Mouse (Mus musculus): ENCODE data around the gene Gm5426. TPM values are rescaled to one million over a fixed set of nuclear protein-coding genes. Genes with fewer than 3 reads are reported as not detected.
"Not testable (repeated sequence)": the region's sequence is repeated elsewhere in the genome, so short reads cannot be mapped to it uniquely, and the experiment has no call there.

The Gm5426 gene
- not detected in 2 replicates for total RNA-seq (2021)
- long read RNA-seq: 0 reads

DNA sequence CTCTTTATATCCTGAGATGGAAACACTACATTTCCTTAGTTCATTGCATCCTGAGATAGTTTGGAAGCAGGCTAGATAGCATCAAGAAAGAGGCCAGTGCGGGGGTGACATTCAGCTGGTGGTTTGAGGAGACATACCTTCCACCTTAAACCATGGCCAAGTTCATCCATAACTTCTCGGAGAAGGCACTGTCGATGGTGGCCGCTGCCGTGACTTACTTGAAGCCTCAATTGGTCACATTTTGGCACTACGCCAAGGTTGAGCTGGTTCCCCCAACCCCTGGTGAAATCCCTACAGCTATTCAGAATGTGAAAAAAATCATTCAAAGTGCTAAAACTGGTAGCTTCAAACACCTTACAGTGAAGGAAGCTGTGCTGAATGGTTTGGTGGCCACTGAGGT lies at the start of gene Gm5426:
TSS of gene Gm5426 (plus strand) at position 153 of the 400 bp plus-strand sequence.
- not testable (repeated sequence) for DNase-seq

DNA sequence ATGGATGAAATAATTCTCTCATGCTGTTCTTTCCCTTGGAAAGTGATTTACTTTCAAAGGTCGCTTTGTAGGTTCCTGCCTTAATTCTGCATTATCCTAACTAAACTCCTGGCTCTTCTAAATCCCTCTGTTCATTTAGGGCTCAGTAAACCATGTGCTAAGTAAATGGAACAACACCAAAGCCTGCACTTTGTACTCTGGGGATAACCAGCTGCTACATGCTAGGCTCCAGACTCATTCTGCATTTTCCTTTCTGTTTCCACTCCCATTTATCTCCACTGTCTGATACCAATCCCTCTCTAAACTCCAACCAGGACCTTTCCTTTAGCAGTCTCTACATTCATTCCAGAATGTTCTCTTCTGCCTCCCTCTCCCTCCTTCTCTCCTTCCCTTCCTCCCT lies 46.7 kb upstream of the Gm5426 start:
- DNase-seq: no peak

DNA sequence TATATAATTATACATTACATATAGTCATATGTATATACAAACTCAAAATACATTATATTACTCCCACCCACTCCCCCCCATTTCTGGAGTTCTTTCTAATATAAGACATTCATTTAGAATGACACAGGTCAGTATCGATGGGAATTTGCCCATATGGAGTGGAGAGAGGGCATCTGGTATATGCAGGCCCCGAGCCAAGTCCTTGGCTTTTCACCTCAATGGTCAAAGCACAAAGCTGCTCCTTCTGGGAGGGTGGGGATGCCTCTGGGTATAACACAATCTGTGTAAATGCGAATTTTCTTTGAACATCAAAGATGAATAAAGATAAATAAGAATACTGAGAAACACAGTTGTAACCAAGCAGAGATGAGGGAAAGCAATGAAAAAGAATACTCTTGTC lies 46.0 kb upstream of the Gm5426 start:
- DNase-seq: no peak

DNA sequence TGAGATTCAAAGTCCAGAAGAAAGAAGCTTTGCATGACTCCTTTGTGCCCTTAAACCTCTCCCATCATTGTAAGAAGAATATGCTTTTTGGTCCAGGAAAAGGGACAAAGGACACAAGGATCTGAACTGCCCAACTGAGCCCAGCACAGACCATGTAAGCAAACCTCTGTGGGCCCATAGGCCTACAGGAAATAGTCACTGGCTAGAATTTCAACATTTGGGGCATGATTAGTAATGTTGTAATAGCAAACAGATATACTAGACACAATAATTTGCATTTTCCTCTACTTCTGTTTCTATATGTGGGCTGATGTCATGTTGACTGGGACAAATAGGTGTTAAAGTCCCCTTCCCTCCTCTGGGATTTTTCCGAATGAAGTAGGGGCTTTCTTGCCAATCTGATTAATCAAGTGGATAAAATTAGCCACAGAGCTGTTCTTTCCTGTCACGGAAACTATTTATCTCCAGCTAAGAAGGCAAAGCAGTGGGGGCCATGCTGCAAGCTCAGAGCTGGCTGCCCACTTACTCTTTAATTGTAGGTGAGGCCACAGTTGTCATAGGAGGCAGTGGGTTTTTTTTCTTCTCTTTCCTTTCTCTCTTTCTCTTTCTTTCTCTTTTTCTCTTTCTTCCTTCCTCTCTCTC lies 42.4 kb upstream of the Gm5426 start:
- DNase-seq: no peak

DNA sequence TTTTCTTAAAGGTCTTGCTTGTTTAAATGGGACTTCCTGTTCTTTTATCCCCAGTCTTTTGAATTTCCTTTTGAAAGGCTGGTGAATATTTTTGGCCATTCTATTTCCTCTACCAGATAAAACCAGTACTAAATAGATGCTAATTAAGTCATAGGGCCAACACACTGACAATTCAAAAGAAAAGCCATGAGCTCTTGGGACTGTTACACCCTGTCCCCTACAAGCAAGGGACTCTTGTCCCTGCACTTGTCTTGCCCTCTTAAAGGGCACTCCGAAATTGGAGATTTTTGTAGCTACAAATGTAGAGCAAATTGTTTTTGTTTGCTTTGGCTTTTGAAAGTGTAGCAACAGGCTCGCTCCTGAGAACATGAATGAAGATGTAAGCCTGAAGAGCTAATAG lies 41.8 kb upstream of the Gm5426 start:
- DNase-seq: no peak

DNA sequence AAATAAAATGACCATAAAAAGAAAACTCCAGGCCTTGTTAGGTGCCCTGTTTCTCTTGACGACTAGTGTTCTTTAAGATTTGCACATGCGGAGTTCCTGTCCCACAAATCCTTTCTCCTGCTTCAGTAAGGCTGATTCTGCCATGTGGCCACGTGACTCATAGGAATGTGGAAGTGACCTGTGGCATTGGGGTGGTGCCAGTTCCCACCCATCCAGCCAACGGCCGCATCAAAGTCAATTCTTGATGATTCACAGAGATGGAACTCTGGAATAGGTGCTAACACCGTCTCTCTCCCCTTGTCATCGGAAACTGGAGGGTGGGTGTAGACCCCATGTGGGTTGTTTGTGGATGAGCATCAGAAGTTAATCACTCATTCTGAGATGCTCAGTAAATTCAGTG lies 39.7 kb upstream of the Gm5426 start:
- no peak for DNase-seq

GRCm38 (mm10) chr10:96101035-96101434 lies 35.4 kb upstream of the Gm5426 start:
- DNase-seq: no peak

DNA sequence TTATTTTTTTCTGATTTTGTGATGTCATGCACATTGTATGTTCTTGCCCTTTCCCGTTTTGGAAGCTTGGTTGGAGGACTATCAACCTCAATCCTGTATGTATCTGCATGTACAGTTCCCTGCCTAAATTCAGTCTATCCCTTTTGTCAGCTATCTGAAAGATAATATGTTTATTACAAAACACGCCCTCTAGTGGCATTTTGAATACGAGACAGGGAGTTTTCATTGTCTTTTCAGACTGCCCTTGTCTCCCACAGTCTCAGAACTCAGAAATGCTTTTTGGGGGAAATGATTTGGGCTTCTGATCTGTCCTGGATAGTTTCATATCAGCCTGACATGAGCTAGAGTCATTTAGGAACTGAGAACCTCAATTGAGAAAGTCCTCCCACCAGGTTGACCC lies 32.2 kb upstream of the Gm5426 start:
- no peak for DNase-seq

- DNase-seq: no peak
Measured at GRCm38 (mm10) chr10:96104624-96105023, 31.8 kb upstream of the Gm5426 start.

- no peak for DNase-seq
Measured at GRCm38 (mm10) chr10:96105124-96105523, 31.3 kb upstream of the Gm5426 start.

DNA sequence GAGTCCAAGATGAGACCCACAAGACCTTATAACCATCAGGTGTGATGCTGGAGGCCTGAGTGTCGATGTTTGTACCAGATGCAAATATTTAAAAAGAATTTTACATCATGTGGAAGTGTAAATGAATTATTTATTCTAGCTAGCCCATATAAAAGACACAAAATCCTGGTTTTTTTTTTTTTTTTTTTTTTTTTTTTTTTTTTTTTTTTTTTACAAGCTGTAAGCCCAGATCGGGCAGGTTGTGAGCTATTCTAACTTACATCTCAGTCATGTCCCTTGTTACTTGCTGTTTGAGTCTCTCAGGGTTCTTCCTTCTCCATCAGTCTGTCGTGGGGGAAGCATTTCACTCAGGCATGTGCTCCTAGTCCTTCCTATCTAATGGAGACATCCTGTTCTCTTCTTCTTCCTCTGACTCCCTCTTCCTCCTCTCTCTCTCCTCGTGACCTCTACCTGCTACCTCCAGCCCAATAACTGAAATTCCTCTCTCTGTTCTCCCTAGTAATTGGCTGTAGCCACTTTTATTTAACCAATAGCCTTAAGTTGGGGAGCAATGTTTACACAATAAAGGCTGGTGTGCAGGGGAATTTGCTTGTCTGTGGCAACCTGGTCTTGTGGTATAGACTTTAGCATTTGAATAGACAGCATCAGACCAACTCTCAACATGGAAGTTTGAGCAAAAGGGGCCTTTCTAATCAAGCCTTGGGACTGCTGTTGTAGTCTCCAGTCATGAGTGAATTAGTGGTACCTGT lies 29.3 kb upstream of the Gm5426 start:
- DNase-seq: no peak

- DNase-seq: no peak
Measured at GRCm38 (mm10) chr10:96107825-96108224, 28.6 kb upstream of the Gm5426 start.

DNA sequence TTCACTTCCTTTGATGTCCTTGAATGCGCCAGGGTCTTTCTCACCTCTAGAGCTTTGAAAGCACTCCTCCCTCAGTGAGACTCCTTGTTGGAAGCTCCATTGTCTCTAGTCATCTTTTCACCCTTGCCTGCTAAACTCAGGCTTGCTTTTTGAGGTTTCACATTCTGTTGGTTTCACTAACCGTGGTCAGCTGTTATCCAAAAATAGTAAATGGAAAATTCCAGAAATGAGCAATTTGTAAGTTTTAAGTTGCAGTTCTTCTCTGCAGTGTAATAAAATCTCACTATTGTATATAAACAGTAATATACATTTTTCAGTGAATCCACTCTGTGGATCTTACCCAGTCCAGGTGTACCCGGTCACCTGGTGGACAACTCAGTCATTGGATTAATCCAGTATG lies 21.1 kb upstream of the Gm5426 start:
- no peak for DNase-seq

DNA sequence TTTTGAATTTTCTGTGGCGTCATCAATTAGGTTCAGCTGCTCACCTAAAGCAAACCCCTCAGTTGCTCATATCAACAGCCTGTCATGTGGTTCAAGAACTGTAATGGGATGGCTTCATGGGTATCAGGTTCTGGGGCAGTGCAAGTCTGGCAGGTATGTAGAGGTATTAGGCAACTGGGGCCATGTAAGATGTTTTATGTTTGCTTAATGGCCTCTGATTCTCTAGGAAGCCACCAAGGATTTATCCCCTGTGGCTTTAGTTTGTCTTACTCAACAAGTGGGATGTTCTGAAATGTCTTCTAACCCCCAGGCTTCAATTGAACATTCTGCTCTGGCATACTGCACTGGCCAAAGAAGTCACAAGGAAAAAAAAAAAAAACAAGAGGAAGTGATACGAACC lies 15.6 kb upstream of the Gm5426 start:
- DNase-seq: no peak

- no peak for DNase-seq
Measured at GRCm38 (mm10) chr10:96121249-96122010, 15.0 kb upstream of the Gm5426 start.

DNA sequence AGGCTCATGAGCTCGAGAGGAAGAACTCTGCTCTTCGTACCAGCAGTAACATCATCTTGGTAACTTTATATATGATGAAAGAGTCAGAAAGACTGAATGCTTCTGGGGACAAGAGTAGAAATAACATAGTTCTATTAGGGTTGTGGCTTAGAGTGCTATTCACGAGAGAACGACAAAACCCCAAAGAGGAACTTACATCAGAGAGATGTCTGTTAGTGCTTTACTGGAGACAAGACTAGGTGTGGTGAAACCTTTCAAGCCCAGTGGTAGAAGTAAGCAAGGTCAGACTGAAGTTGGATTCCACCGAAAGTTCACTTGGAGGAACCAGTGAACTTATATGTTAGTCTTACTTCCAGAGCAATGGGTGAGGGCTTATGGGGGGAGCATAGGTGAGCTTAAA lies 12.5 kb upstream of the Gm5426 start:
- no peak for DNase-seq

DNA sequence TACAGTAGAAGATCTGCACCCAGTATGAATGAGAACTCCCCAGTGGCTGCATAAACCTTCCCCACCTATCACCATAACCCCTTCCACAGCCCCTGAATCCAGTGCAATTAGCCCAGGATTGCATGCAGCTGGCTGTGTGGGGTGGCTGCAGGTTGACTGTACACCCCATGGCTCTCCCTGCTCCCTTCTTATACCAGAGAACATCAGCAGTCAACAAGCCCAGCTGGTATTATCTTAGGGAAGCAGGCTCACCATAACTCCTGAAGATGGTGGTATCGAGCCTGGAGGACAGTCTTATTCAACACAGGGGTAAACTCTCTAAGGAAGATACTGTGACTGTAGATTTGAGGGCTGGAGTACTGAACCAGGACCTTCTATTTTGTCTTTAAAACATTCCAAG lies 12.1 kb upstream of the Gm5426 start:
- no peak for DNase-seq

- DNase-seq: no peak
Measured at GRCm38 (mm10) chr10:96125771-96126454, 10.5 kb upstream of the Gm5426 start.

DNA sequence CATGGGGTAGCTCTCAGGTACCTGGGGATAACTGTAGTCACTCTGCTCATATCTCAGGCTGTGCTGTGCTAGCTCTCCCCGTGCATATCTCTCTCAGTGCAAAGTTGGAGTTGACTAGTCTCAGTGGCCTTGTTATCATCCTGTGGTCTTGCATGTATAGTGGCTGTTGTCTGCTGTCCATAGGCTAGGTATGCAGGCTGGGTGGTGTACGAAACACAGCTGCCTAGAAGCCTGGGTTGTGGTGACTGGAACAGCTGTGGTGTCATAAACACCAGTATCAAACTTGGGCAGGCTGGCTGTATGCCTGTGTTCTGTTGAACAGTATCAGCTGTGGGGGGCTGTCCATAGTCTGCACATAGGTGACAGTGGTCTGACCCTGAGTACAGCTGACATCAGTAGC lies 7.2 kb upstream of the Gm5426 start:
- no peak for DNase-seq

DNA sequence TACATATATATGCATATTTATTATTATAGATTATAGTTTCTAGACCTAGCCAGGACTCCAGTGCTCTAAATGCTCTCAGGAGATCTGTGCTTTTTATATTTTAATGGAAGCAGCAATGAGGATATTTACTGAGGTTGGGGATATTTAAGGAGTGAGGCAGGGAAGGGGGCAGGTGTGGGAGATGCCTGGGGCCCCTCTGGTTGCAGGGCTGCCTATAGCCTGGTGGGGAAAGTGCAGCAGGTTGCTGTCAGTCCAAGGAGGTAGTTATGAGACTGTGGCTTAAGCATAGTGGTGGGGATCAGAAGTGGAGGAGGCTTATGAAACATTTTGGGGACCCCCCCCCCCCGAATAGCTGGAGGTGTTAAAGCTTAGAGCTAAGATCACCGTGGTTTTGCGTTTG lies 6.0 kb upstream of the Gm5426 start:
- no peak for DNase-seq

DNA sequence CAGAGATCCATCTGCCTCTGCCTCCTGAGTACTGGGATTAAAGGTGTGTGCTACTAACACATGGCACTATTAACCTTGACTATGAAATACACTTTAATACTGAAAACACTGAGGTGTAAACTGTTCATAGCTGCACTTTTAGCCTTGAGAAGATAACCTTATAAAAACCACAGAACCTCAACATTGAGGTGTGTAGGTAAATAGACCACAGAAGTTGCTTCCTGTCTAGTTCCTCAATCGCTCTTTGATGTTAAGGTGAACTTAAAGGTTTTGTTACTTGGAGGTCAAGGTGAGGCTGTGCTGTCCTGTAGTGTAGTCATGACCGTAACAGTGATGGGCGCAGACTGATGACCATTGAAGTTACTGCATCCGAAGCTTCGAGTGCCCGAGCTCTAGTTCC lies 5.3 kb upstream of the Gm5426 start:
- no peak for DNase-seq

DNA sequence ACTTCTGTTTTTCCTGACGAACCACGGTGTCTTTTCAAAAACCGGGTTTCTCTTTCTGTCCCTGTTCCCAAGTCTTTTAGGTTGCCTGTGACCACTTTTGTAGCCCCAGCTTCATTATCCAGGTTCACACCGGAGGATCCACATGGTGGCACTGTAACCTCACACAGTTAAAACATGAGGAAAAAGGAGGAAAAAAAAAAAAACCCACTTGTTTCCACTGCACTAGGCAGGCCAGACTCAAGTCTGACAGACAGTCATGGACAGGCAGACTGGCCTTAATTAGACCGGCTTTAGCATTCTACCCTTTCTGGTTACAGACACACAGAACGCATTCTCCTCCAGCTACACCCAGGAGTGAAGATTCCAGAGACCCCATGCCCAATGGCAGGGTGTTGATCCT lies 4.2 kb upstream of the Gm5426 start:
- DNase-seq: peak; percentile 46

DNA sequence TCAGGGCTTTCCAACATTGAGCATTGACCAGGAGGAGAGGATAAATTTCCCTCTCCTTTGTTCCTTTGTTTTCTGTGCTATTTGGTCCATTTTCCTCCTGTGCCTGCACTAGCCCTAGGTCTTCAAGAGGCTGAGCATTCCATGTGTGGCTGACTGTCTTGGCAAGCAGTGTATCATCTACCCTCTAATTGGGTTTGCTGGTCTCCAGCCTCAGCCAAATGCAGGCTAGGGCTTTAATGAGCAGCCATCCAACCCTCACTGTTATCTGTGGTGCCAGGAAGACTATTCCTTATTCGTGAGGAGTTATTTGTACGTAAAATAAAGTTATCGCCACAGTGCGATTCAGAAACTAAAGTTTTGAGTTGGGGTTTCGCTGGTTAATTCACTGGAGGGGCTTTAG lies 2.2 kb downstream of the Gm5426 start:
- no peak for DNase-seq
